Mouse (Mus musculus) MEL (cell line): ENCODE data around the gene Dph7. TPM values are rescaled to one million over a fixed set of nuclear protein-coding genes. Genes with fewer than 3 reads are reported as not detected.

Source experiments
- DNase-seq: peaks from one replicate; pipeline ENCODE4 v3.0.0; 2011; ENCODE audit warnings: low read depth, low spot score
- H3K27ac ChIP-seq: 2 replicates; pipeline ENCODE4 v1.5.1; 2012; ENCODE audit warnings: low read depth, mild to moderate bottlenecking, control low read depth, low read length, moderate library complexity; ENCODE audit not compliant: control insufficient read depth
- H3K27me3 ChIP-seq, 2 experiments: fragments of 150-350 bp in 1 of 2; sonication (generic) in 1 of 2; 2 replicates each; pipeline ENCODE4 v1.6.1; 2012; ENCODE audit warnings: low read length in 2 of 2, mild to moderate bottlenecking in 2 of 2, improper control_type of control experiment in 1 of 2, moderate library complexity in 1 of 2; ENCODE audit not compliant: insufficient read depth in 2 of 2, control insufficient read depth in 1 of 2
- H3K36me3 ChIP-seq, 2 experiments: 2 replicates each; pipeline ENCODE4 v1.6.1; 2012 to 2014; ENCODE audit warnings: low read length in 2 of 2, improper control_type of control experiment in 1 of 2, inconsistent platforms in 1 of 2, mild to moderate bottlenecking in 1 of 2; ENCODE audit not compliant: insufficient read depth in 2 of 2, control insufficient read depth in 1 of 2
- H3K4me1 ChIP-seq, 2 experiments: fragments of 150-350 bp in 1 of 2; sonication (generic) in 1 of 2; 2 replicates each; pipeline ENCODE4 v1.6.1; 2012; ENCODE audit warnings: low read length in 2 of 2, improper control_type of control experiment in 1 of 2, mild to moderate bottlenecking in 1 of 2; ENCODE audit not compliant: insufficient read depth in 2 of 2, control insufficient read depth in 1 of 2
- H3K4me3 ChIP-seq, 2 experiments: fragments of 150-350 bp in 1 of 2; sonication (generic) in 1 of 2; 2 replicates each; pipeline ENCODE4 v1.5.1; 2012; ENCODE audit warnings: low read depth in 2 of 2, low read length in 2 of 2, mild to moderate bottlenecking in 2 of 2, moderate library complexity in 2 of 2, control low read depth in 1 of 2, improper control_type of control experiment in 1 of 2; ENCODE audit not compliant: control insufficient read depth in 1 of 2, insufficient read depth in 1 of 2
- H3K79me2 ChIP-seq: 2 replicates; pipeline ENCODE4 v1.6.1; 2012; ENCODE audit warnings: mild to moderate bottlenecking, low read length, moderate library complexity; ENCODE audit not compliant: control insufficient read depth, poor library complexity, insufficient read depth
- H3K9ac ChIP-seq: 2 replicates; pipeline ENCODE4 v1.6.1; 2012; ENCODE audit warnings: low read depth, mild to moderate bottlenecking, control low read depth, low read length, moderate library complexity; ENCODE audit not compliant: control insufficient read depth, poor library complexity, severe bottlenecking
- H3K9me3 ChIP-seq: fragments of 150-350 bp; sonication (generic); replicated peaks from 2 replicates; pipeline ENCODE4 v1.6.1; 2012; ENCODE audit warnings: mild to moderate bottlenecking, low read length, improper control_type of control experiment, moderate library complexity; ENCODE audit not compliant: insufficient read depth
- BHLHE40 ChIP-seq: IDR thresholded peaks from 2 replicates; pipeline ENCODE4 v1.6.1; 2012; ENCODE audit warnings: low read depth, mild to moderate bottlenecking, inconsistent platforms, low read length, improper control_type of control experiment, borderline replicate concordance
- CTCF ChIP-seq, 3 experiments: IDR thresholded peaks in 2 of 3; conservative IDR thresholded peaks in 1 of 3; 2 replicates each; pipeline ENCODE4 v1.5.1; 2011 to 2012; ENCODE audit warnings: low read length in 3 of 3, low read depth in 2 of 3, mild to moderate bottlenecking in 2 of 3, improper control_type of control experiment in 1 of 3, inconsistent platforms in 1 of 3, mixed read lengths in 1 of 3, moderate library complexity in 1 of 3; ENCODE audit not compliant: control insufficient read depth in 1 of 3, insufficient read depth in 1 of 3, poor library complexity in 1 of 3, severe bottlenecking in 1 of 3
- EP300 ChIP-seq, 2 experiments: IDR thresholded peaks; 2 replicates each; pipeline ENCODE4 v1.6.1; 2011; ENCODE audit warnings: improper control_type of control experiment in 2 of 2, low read length in 2 of 2, low read depth in 1 of 2, mild to moderate bottlenecking in 1 of 2
- ETS1 ChIP-seq: IDR thresholded peaks from 2 replicates; pipeline ENCODE4 v1.6.1; 2012; ENCODE audit warnings: low read depth, mild to moderate bottlenecking, inconsistent platforms, low read length, improper control_type of control experiment, moderate library complexity
- KAT2A ChIP-seq: conservative IDR thresholded peaks from 2 replicates; pipeline ENCODE4 v1.6.1; 2012; ENCODE audit warnings: low read depth, low read length, improper control_type of control experiment, inconsistent platforms
- MAFK ChIP-seq: IDR thresholded peaks from 2 replicates; pipeline ENCODE4 v1.6.1; 2011; ENCODE audit warnings: low read depth, mild to moderate bottlenecking, low read length, improper control_type of control experiment, borderline replicate concordance
- MEF2A ChIP-seq: IDR thresholded peaks from 2 replicates; pipeline ENCODE4 v1.6.1; 2014; ENCODE audit warnings: low read depth, mild to moderate bottlenecking, inconsistent platforms, low read length, improper control_type of control experiment; ENCODE audit not compliant: poor library complexity, insufficient replicate concordance, severe bottlenecking; ENCODE audit errors: extremely low read depth
- MYB ChIP-seq: IDR thresholded peaks from 2 replicates; pipeline ENCODE4 v1.6.1; 2011; ENCODE audit warnings: mild to moderate bottlenecking, low read depth, low read length, improper control_type of control experiment
- MYC ChIP-seq: IDR thresholded peaks from 2 replicates; pipeline ENCODE4 v1.6.1; 2011; ENCODE audit warnings: low read depth, mild to moderate bottlenecking, low read length, improper control_type of control experiment, moderate library complexity
- POLR2A ChIP-seq, 2 experiments: IDR thresholded peaks; 2 replicates each; pipeline ENCODE4 v1.6.1; 2011 to 2012; ENCODE audit warnings: low read length in 2 of 2, mild to moderate bottlenecking in 2 of 2, control low read depth in 1 of 2, improper control_type of control experiment in 1 of 2, low read depth in 1 of 2, moderate library complexity in 1 of 2; ENCODE audit not compliant: control insufficient read depth in 1 of 2, insufficient read depth in 1 of 2, poor library complexity in 1 of 2
- TAL1 ChIP-seq: IDR thresholded peaks from 2 replicates; pipeline ENCODE4 v1.6.1; 2012; ENCODE audit warnings: mild to moderate bottlenecking, inconsistent platforms, low read length, moderate library complexity, mixed read lengths
- TCF12 ChIP-seq: IDR thresholded peaks from 2 replicates; pipeline ENCODE4 v1.6.1; 2014; ENCODE audit warnings: low read depth, mild to moderate bottlenecking, inconsistent platforms, low read length, improper control_type of control experiment, moderate library complexity
- USF1 ChIP-seq: IDR thresholded peaks from 2 replicates; pipeline ENCODE4 v1.6.1; 2014; ENCODE audit warnings: low read depth, mild to moderate bottlenecking, inconsistent platforms, low read length, improper control_type of control experiment, moderate library complexity
- polyA plus RNA-seq, 2 experiments: library from polyadenylated mRNA; stranded (reverse) in 1 of 2; unstranded in 1 of 2; fragments of >175 nt in 1 of 2; fragments of >200 nt in 1 of 2; gene quantifications; 2 replicates each; pipeline versions ENCODE4 v1.2.1 to v1.2.4; 2012; ENCODE audit warnings: low replicate concordance in 2 of 2, low read depth in 1 of 2; ENCODE audit not compliant: insufficient read length in 2 of 2, insufficient read depth in 1 of 2, missing spikeins in 1 of 2
- total RNA-seq: library from RNA; depleted of rRNA; stranded (reverse); fragments of 300-350 nt; gene quantifications from 2 replicates; pipeline ENCODE4 v1.2.3, GENCODE M21; 2012

The Dph7 gene
- total and polyA plus RNA-seq, 3 experiments, result 17.6 to 19.7 TPM; not detected in 1

GRCm38 (mm10) chr2:24926965-24927358 is 35.2 kb upstream of the Dph7 start (continued):
- TF ChIP-seq MYC, result no peak
- no peak for TF ChIP-seq USF1
- no peak for TF ChIP-seq MYB
- TF ChIP-seq KAT2A, result no peak
- no peak for TF ChIP-seq MEF2A

GRCm38 (mm10) chr2:24927810-24928479 is 34.3 kb upstream of the Dph7 start:
- TF ChIP-seq TCF12, result peak; percentile 50; the same call in 1 of the 2 replicates
- peak; percentile 55 for TF ChIP-seq TAL1
- TF ChIP-seq MAFK, result no peak
- TF ChIP-seq EP300 (IDR thresholded peaks at IDR 0.05; ENCODE audit: low read depth in 1 of 2, low read length in 2 of 2), result peak; percentile 16 to 47; a peak in 2 of 4 replicates
- 0 out of 2 replicates have a peak, but pooled peaks have one; percentile 13 for TF ChIP-seq ETS1
- Histone ChIP-seq H3K4me1 (peaks cover 6 to 16% of the 10 kb centered on the region in 2 experiments), H3K27me3 (no peaks in the 10 kb centered on the region), H3K9ac (no peak overlapping the region), H3K27ac (no peak overlapping the region), H3K9me3 (no peaks in the 10 kb centered on the region), H3K4me3 (no peak overlapping the region), H3K36me3 (peaks cover 0 to 16% of the 10 kb centered on the region in 2 experiments; a peak in 2 of 4 replicates), H3K79me2 (no peaks in the 10 kb centered on the region)
- DNase-seq, result no peak

- Histone ChIP-seq H3K27ac (no peak overlapping the region), H3K4me1 (peaks cover 6 to 20% of the 10 kb centered on the region in 2 experiments), H3K9ac (no peak overlapping the region), H3K9me3 (no peaks in the 10 kb centered on the region), H3K4me3 (no peak overlapping the region), H3K36me3 (peaks cover 0 to 16% of the 10 kb centered on the region in 2 experiments; a peak in 2 of 4 replicates), H3K79me2 (peaks cover 3% of the 10 kb centered on the region; the same call in 1 of the 2 replicates), H3K27me3 (no peaks in the 10 kb centered on the region)
- TF ChIP-seq ETS1 (no peak), CTCF (IDR thresholded peaks at IDR 0.05 in 2 of 3, conservative IDR thresholded peaks at IDR 0.05 in 1 of 3; ENCODE audit: control insufficient read depth in 1 of 3, insufficient read depth in 1 of 3, low read depth in 2 of 3, low read length in 3 of 3, poor library complexity in 1 of 3, severe bottlenecking in 1 of 3) (no peak), BHLHE40 (no peak), POLR2A (IDR thresholded peaks at IDR 0.05; ENCODE audit: control insufficient read depth in 1 of 2, insufficient read depth in 1 of 2, low read depth in 1 of 2, low read length in 2 of 2, poor library complexity in 1 of 2) (no peak), KAT2A (no peak), MAFK (no peak)
- no peak for DNase-seq
Measured at GRCm38 (mm10) chr2:24929119-24929518, 33.1 kb upstream of the Dph7 start.
